Mouse (Mus musculus): Measurements from ENCODE around the gene Slc9a9. TPM values are rescaled to one million over a fixed set of nuclear protein-coding genes. Genes with fewer than 3 reads are reported as not detected.

Slc9a9 gene
- polyA plus RNA-seq, 1 experiment from 2014 or later = 246 TPM

- H3K27ac ChIP-seq = peak overlapping the region; percentile 22; the same call in 1 of the 2 replicates
- 16% methylated on average over 4 of the region's 4 CpGs for WGBS (ENCODE audit: missing documents)
- no peak overlapping the region for H3K4me3 ChIP-seq (ENCODE audit: inconsistent target)
- H3K79me2 ChIP-seq (ENCODE audit: inconsistent target) = peaks cover 4% of the 10 kb centered on the region
- no peaks in the 10 kb centered on the region for H3K36me3 ChIP-seq (ENCODE audit: inconsistent target)
Measured at GRCm38 (mm10) chr9:94665248-94665647, 4.5 kb upstream of the Slc9a9 start.

DNA sequence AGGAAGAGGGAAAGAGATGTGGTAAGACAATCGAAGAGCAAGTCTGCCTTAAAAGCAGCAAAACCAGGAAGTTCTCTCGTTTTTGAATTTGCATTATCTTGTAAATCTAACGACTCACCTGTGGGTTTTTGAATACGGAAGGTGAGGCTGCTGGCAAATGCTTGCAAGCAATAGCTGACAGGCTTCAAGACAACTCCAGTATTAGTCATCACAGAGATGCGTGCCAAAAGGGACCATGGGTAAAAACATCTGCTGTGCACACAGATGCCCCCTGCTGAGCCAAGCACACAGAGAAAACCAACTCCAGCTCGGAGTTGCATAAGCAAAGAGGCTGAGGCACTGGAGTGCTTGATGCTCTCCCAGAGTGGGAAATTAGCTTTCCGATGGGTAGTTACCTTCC lies 1.1 kb upstream of the Slc9a9 start:
- Histone ChIP-seq H3K36me3 (ENCODE audit: inconsistent target) (no peaks in the 10 kb centered on the region), H3K27ac (peak overlapping the region; percentile 78), H3K4me3 (ENCODE audit: inconsistent target) (no peak overlapping the region; the same call in 1 of the 2 replicates), H3K79me2 (ENCODE audit: inconsistent target) (peaks cover 37% of the 10 kb centered on the region)
- WGBS (ENCODE audit: missing documents) = 9% methylated on average over 7 of the region's 7 CpGs

GRCm38 (mm10) chr9:94670704-94671103 lies 995 bp downstream of the Slc9a9 start:
- Histone ChIP-seq H3K36me3 (ENCODE audit: inconsistent target) (no peaks in the 10 kb centered on the region), H3K27ac (peak overlapping the region; percentile 78), H3K4me3 (ENCODE audit: inconsistent target) (peak overlapping the region; percentile 74), H3K79me2 (ENCODE audit: inconsistent target) (peaks cover 58% of the 10 kb centered on the region)

DNA sequence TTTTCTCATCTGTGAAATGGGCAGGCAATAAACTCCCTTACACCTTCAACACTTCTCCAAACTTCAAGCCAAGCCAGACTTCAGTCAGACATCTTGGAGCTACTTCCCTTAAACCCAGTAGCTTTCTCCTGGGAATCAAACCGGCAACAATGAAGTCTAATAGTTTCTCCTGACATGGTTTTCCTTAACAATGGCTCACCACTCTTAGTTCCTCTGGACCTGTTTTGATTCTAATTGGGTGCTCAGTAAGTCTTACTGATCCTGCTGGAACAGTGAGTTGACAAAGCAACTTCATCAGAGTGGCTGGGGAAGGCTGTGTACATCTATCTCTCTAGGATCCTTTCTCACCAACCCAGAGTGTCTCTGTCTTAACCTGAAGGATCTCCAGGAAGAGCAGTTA lies 5.0 kb downstream of the Slc9a9 start:
- Histone ChIP-seq H3K36me3 (ENCODE audit: inconsistent target) (no peaks in the 10 kb centered on the region), H3K4me3 (ENCODE audit: inconsistent target) (no peak overlapping the region), H3K27ac (no peak overlapping the region), H3K79me2 (ENCODE audit: inconsistent target) (peaks cover 98% of the 10 kb centered on the region)
- WGBS (ENCODE audit: missing documents) = 80% methylated on average over 1 of the region's 1 CpGs

GRCm38 (mm10) chr9:94678021-94678655 lies 8.4 kb downstream of the Slc9a9 start:
- 65% methylated on average over 3 of the region's 3 CpGs for whole genome bisulfite sequencing (ENCODE audit: missing documents)

DNA sequence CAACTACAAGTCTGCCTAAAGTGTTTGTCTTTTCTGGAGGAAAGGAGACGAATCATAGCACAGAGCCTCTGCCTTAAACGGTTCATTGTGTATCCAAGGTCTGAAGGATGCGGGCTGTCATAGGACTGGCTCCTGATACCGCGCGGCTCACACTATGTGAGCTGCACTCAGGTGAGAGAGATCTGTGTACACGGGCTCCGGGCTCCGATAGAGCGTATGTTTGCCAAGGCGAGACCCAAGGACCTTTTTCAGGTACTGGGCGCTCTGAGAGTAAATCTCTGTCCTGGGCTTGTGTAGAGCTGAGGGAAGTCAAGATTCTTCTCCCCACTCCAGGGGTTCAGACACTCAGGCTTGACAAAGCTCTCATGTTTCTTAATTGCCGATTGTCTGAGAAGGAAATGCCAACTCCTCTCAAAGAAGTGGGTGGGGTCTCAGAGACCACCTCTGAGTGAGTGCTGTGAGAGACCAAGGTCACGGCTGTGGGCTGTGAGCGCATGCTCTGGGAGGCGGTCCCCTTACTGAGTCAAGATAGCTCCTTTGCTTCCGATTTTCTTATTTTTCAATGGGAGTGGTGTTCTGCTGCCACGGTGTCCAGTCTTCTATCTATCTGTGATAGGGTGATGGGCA lies 10.9 kb downstream of the Slc9a9 start:
- 94% methylated on average over 18 of the region's 18 CpGs for WGBS (ENCODE audit: missing documents)
- Histone ChIP-seq H3K36me3 (ENCODE audit: inconsistent target) (peaks cover 18% of the 10 kb centered on the region), H3K27ac (no peak overlapping the region), H3K4me3 (ENCODE audit: inconsistent target) (no peak overlapping the region), H3K79me2 (ENCODE audit: inconsistent target) (peaks cover 100% of the 10 kb centered on the region)

More at GRCm38 (mm10) chr9:94678021-94678655, 8.4 kb downstream of the Slc9a9 start:
- Histone ChIP-seq H3K36me3 (ENCODE audit: inconsistent target) (0 out of 2 replicates have a peak, but pooled peaks cover 5% of the 10 kb centered on the region), H3K4me3 (ENCODE audit: inconsistent target) (no peak overlapping the region), H3K79me2 (ENCODE audit: inconsistent target) (peaks cover 100% of the 10 kb centered on the region), H3K27ac (no peak overlapping the region)

GRCm38 (mm10) chr9:94681095-94681487 lies 11.4 kb downstream of the Slc9a9 start:
- Histone ChIP-seq H3K27ac (no peak overlapping the region), H3K79me2 (ENCODE audit: inconsistent target) (peaks cover 99% of the 10 kb centered on the region), H3K4me3 (ENCODE audit: inconsistent target) (no peak overlapping the region), H3K36me3 (ENCODE audit: inconsistent target) (peaks cover 21% of the 10 kb centered on the region)
- 96% methylated on average over 7 of the region's 8 CpGs for WGBS (ENCODE audit: missing documents)

- no peak overlapping the region for H3K27ac ChIP-seq
- peaks cover 33% of the 10 kb centered on the region for H3K36me3 ChIP-seq (ENCODE audit: inconsistent target)
- WGBS (ENCODE audit: missing documents) = 94% methylated on average over 2 of the region's 2 CpGs
- H3K79me2 ChIP-seq (ENCODE audit: inconsistent target) = peaks cover 98% of the 10 kb centered on the region
- no peak overlapping the region for H3K4me3 ChIP-seq (ENCODE audit: inconsistent target)
Measured at GRCm38 (mm10) chr9:94682260-94682659, 12.6 kb downstream of the Slc9a9 start.

DNA sequence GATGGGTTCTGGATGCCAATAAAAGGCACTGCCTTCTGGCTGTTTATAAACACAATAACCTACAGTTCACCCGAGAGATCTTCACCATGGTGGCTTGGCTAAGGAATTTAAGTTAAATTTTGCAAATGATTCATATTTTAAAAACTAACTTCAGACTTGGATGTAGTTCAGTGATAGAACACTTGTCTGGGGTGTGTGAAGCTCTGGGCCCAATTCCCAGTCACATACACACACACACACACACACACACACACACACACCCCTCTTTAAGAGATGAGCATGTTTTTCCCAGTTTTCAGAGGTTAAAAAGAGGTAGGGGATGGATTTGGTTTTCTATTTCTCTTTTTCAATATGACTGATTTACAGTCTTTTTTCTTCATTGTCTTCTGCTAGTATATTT lies 15.9 kb downstream of the Slc9a9 start:
- Histone ChIP-seq H3K79me2 (ENCODE audit: inconsistent target) (peaks cover 95% of the 10 kb centered on the region), H3K36me3 (ENCODE audit: inconsistent target) (peaks cover 38% of the 10 kb centered on the region)
- WGBS (ENCODE audit: missing documents) = no CpG with 5 or more reads among the region's 1 CpGs

DNA sequence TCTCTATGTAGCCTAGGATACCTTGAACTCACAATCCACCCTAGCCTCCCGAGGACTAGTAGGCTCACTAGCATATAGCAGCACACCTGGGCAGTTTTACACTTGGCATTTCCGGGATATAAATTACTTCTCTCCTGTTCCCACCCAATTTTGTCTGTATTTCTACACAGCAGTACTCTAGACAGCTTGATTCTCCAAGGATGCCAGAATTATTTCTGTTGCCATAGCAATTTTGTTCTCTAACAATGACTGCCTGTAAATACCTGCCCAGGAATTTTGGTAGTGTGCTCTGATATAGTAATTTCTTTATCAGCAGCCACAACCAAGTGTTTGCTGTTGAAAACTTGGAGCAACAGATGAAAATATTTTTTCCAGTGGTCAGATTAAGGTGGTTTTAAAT lies 16.7 kb downstream of the Slc9a9 start:
- Histone ChIP-seq H3K79me2 (ENCODE audit: inconsistent target) (peaks cover 87% of the 10 kb centered on the region), H3K27ac (no peak overlapping the region), H3K4me3 (ENCODE audit: inconsistent target) (no peak overlapping the region), H3K36me3 (ENCODE audit: inconsistent target) (peaks cover 38% of the 10 kb centered on the region)
- WGBS (ENCODE audit: missing documents) = 92% methylated on average over 2 of the region's 2 CpGs

More for the DNA sequence above, 15.9 kb downstream of the Slc9a9 start:
- H3K4me3 ChIP-seq (ENCODE audit: inconsistent target) = no peak overlapping the region
- no peak overlapping the region for H3K27ac ChIP-seq

- 100% methylated on average over 1 of the region's 1 CpGs for WGBS (ENCODE audit: missing documents)
- Histone ChIP-seq H3K79me2 (ENCODE audit: inconsistent target) (peaks cover 78% of the 10 kb centered on the region), H3K27ac (no peak overlapping the region), H3K4me3 (ENCODE audit: inconsistent target) (no peak overlapping the region), H3K36me3 (ENCODE audit: inconsistent target) (peaks cover 38% of the 10 kb centered on the region)
Measured at GRCm38 (mm10) chr9:94687203-94687859, 17.6 kb downstream of the Slc9a9 start.

- WGBS (ENCODE audit: missing documents) = 7% methylated on average over 10 of the region's 10 CpGs
- Histone ChIP-seq H3K79me2 (ENCODE audit: inconsistent target) (peaks cover 74% of the 10 kb centered on the region), H3K36me3 (ENCODE audit: inconsistent target) (peaks cover 18% of the 10 kb centered on the region), H3K27ac (peak overlapping the region; percentile 100), H3K4me3 (ENCODE audit: inconsistent target) (no peak overlapping the region)
Measured at GRCm38 (mm10) chr9:94691311-94692087, 21.8 kb downstream of the Slc9a9 start.

- 13% methylated on average over 7 of the region's 7 CpGs for WGBS (ENCODE audit: missing documents)
- Histone ChIP-seq H3K4me3 (ENCODE audit: inconsistent target) (no peak overlapping the region), H3K36me3 (ENCODE audit: inconsistent target) (peaks cover 12% of the 10 kb centered on the region), H3K27ac (peak overlapping the region; percentile 100), H3K79me2 (ENCODE audit: inconsistent target) (peaks cover 69% of the 10 kb centered on the region)
Measured at GRCm38 (mm10) chr9:94692122-94692521, 22.4 kb downstream of the Slc9a9 start.

DNA sequence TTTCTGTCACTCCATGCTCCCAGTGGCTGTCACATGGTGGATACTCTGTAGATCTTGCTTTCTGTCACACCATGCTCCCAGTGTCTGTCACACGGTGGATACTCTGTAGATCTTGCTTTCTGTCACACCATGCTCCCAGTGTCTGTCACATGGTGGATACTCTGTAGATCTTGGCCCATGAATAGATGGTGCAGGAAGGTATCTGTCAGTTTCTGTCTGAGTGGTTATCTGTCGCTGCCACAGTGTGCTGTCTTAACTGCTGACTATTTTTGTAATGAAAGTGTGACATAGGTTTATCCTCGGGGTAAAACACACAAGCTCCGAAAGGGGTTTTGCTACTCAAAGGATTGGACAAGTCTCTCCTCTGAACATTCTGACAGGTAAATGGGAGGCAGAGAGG lies 24.5 kb downstream of the Slc9a9 start:
- Histone ChIP-seq H3K36me3 (ENCODE audit: inconsistent target) (no peaks in the 10 kb centered on the region), H3K4me3 (ENCODE audit: inconsistent target) (no peak overlapping the region), H3K27ac (peak overlapping the region; percentile 100), H3K79me2 (ENCODE audit: inconsistent target) (peaks cover 69% of the 10 kb centered on the region)
- 76% methylated on average over 4 of the region's 4 CpGs for WGBS (ENCODE audit: missing documents)
